Mouse (Mus musculus): Measurements from ENCODE around the gene Gm5134. TPM values are rescaled to one million over a fixed set of nuclear protein-coding genes. Genes with fewer than 3 reads are reported as not detected.
A peak's percentile ranks its signal among the peaks of the same experiment; 100 is the strongest.

Gene Gm5134
- polyA plus RNA-seq, 1 experiment: 0.22 TPM

GRCm38 (mm10) chr10:76016886-76017285 is 62.6 kb downstream of the Gm5134 start:
- Histone ChIP-seq H3K36me3 (ENCODE audit: control insufficient read depth, insufficient read depth, low read length) (no peaks in the 10 kb centered on the region), H3K27ac (ENCODE audit: insufficient read depth, low read depth, low read length) (no peak overlapping the region), H3K4me1 (ENCODE audit: control insufficient read depth, insufficient read depth, insufficient read length, low read length) (peaks cover under 1% of the 10 kb centered on the region; the same call in 1 of the 2 replicates), H3K4me3 (ENCODE audit: low read depth, low read length) (no peak overlapping the region), H3K27me3 (ENCODE audit: control insufficient read depth, insufficient read depth, low read length) (no peaks in the 10 kb centered on the region)
- TF ChIP-seq POLR2A (IDR thresholded peaks at IDR 0.05; ENCODE audit: low read depth, low read length): no peak
- no peak for TF ChIP-seq CTCF (IDR thresholded peaks at IDR 0.05; ENCODE audit: extremely low read depth, insufficient read length, insufficient replicate concordance, low read depth, low read length)
- 86% methylated on average over 3 of the region's 3 CpGs for WGBS

GRCm38 (mm10) chr10:76021728-76022127 is 67.4 kb downstream of the Gm5134 start:
- peaks cover 4% of the 10 kb centered on the region; the same call in 1 of the 2 replicates for H3K4me1 ChIP-seq (ENCODE audit: control insufficient read depth, insufficient read depth, insufficient read length, low read length)
- TF ChIP-seq CTCF (IDR thresholded peaks at IDR 0.05; ENCODE audit: extremely low read depth, insufficient read length, insufficient replicate concordance, low read depth, low read length): no peak
- TF ChIP-seq POLR2A (IDR thresholded peaks at IDR 0.05; ENCODE audit: low read depth, low read length): no peak
- H3K36me3 ChIP-seq (ENCODE audit: control insufficient read depth, insufficient read depth, low read length): no peaks in the 10 kb centered on the region
- no peak overlapping the region for H3K4me3 ChIP-seq (ENCODE audit: low read depth, low read length)
- H3K27me3 ChIP-seq (ENCODE audit: control insufficient read depth, insufficient read depth, low read length): no peaks in the 10 kb centered on the region
- 17% methylated on average over 3 of the region's 3 CpGs for WGBS
- peak overlapping the region; percentile 75 for H3K27ac ChIP-seq (ENCODE audit: insufficient read depth, low read depth, low read length)

DNA sequence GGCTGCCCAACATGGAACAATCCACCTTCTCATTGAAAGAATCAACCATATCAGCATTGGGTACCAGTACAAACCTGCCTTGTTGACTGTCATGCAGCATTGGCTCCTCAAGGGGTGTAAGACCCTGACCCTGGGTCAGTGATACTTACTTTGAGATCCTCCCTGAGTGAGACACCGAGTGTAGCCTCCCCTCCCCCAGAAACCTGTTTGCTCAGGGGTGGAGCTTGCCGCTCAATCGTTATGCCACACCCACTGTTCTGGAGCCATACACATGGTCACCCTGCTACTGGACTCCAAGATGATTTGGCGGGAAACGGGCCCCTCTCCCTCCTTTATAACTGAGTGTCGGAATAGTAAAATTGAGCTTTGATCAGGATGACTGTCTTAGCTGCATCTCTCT is 69.6 kb downstream of the Gm5134 start:
- Histone ChIP-seq H3K27me3 (ENCODE audit: control insufficient read depth, insufficient read depth, low read length) (no peaks in the 10 kb centered on the region), H3K4me3 (ENCODE audit: low read depth, low read length) (no peak overlapping the region), H3K27ac (ENCODE audit: insufficient read depth, low read depth, low read length) (no peak overlapping the region), H3K36me3 (ENCODE audit: control insufficient read depth, insufficient read depth, low read length) (no peaks in the 10 kb centered on the region), H3K4me1 (ENCODE audit: control insufficient read depth, insufficient read depth, insufficient read length, low read length) (peaks cover 4% of the 10 kb centered on the region; the same call in 1 of the 2 replicates)
- WGBS: 96% methylated on average over 6 of the region's 6 CpGs
- TF ChIP-seq CTCF (IDR thresholded peaks at IDR 0.05; ENCODE audit: extremely low read depth, insufficient read length, insufficient replicate concordance, low read depth, low read length) (no peak), POLR2A (IDR thresholded peaks at IDR 0.05; ENCODE audit: low read depth, low read length) (no peak)

GRCm38 (mm10) chr10:76025470-76026190 is 71.3 kb downstream of the Gm5134 start:
- WGBS: 93% methylated on average over 10 of the region's 10 CpGs
- Histone ChIP-seq H3K27me3 (ENCODE audit: control insufficient read depth, insufficient read depth, low read length) (no peaks in the 10 kb centered on the region), H3K4me3 (ENCODE audit: low read depth, low read length) (no peak overlapping the region), H3K36me3 (ENCODE audit: control insufficient read depth, insufficient read depth, low read length) (no peaks in the 10 kb centered on the region), H3K4me1 (ENCODE audit: control insufficient read depth, insufficient read depth, insufficient read length, low read length) (peaks cover 4% of the 10 kb centered on the region; the same call in 1 of the 2 replicates), H3K27ac (ENCODE audit: insufficient read depth, low read depth, low read length) (no peak overlapping the region)
- TF ChIP-seq CTCF (IDR thresholded peaks at IDR 0.05; ENCODE audit: extremely low read depth, insufficient read length, insufficient replicate concordance, low read depth, low read length) (no peak), POLR2A (IDR thresholded peaks at IDR 0.05; ENCODE audit: low read depth, low read length) (no peak)

- WGBS: 72% methylated on average over 12 of the region's 12 CpGs
These were observed 73.1 kb downstream of the Gm5134 start for GRCm38 (mm10) chr10:76027127-76028015.

GRCm38 (mm10) chr10:76028016-76028366 is 73.7 kb downstream of the Gm5134 start:
- TF ChIP-seq CTCF (IDR thresholded peaks at IDR 0.05; ENCODE audit: extremely low read depth, insufficient read length, insufficient replicate concordance, low read depth, low read length): no peak
- no peak for TF ChIP-seq POLR2A (IDR thresholded peaks at IDR 0.05; ENCODE audit: low read depth, low read length)
- Histone ChIP-seq H3K4me1 (ENCODE audit: control insufficient read depth, insufficient read depth, insufficient read length, low read length) (no peaks in the 10 kb centered on the region), H3K27ac (ENCODE audit: insufficient read depth, low read depth, low read length) (no peak overlapping the region), H3K27me3 (ENCODE audit: control insufficient read depth, insufficient read depth, low read length) (no peaks in the 10 kb centered on the region), H3K36me3 (ENCODE audit: control insufficient read depth, insufficient read depth, low read length) (no peaks in the 10 kb centered on the region), H3K4me3 (ENCODE audit: low read depth, low read length) (no peak overlapping the region)
- WGBS: 27% methylated on average over 3 of the region's 4 CpGs

More at GRCm38 (mm10) chr10:76027127-76028015, 73.1 kb downstream of the Gm5134 start:
- no peaks in the 10 kb centered on the region for H3K4me1 ChIP-seq (ENCODE audit: control insufficient read depth, insufficient read depth, insufficient read length, low read length)
- H3K27ac ChIP-seq (ENCODE audit: insufficient read depth, low read depth, low read length): no peak overlapping the region
- H3K4me3 ChIP-seq (ENCODE audit: low read depth, low read length): no peak overlapping the region
- no peaks in the 10 kb centered on the region for H3K27me3 ChIP-seq (ENCODE audit: control insufficient read depth, insufficient read depth, low read length)
- TF ChIP-seq POLR2A (IDR thresholded peaks at IDR 0.05; ENCODE audit: low read depth, low read length) (no peak), CTCF (IDR thresholded peaks at IDR 0.05; ENCODE audit: extremely low read depth, insufficient read length, insufficient replicate concordance, low read depth, low read length) (no peak)
- no peaks in the 10 kb centered on the region for H3K36me3 ChIP-seq (ENCODE audit: control insufficient read depth, insufficient read depth, low read length)

DNA sequence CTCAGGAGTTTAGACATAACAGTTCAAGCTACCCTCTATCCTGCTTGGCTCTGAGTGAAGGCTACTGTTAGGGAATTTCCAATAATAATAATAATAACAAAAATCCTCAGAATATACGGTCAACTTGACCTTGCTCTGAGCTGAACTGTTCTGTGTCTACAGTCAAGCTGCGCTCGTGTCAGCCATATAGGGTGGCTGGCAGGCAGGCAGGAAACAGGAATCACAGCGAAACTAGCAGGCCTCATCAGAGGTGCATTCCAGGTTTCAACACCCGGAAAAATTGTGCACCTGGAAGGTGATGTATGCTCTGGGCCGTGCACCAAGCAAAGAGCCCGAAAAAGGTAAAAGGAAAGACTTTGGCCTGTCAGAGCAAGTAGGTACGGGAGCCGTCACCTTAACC is 74.1 kb downstream of the Gm5134 start:
- Histone ChIP-seq H3K27me3 (ENCODE audit: control insufficient read depth, insufficient read depth, low read length) (no peaks in the 10 kb centered on the region), H3K4me1 (ENCODE audit: control insufficient read depth, insufficient read depth, insufficient read length, low read length) (no peaks in the 10 kb centered on the region), H3K4me3 (ENCODE audit: low read depth, low read length) (no peak overlapping the region), H3K36me3 (ENCODE audit: control insufficient read depth, insufficient read depth, low read length) (no peaks in the 10 kb centered on the region), H3K27ac (ENCODE audit: insufficient read depth, low read depth, low read length) (0 out of 2 replicates have a peak overlapping the region, but pooled peaks have one; percentile 12)
- TF ChIP-seq POLR2A (IDR thresholded peaks at IDR 0.05; ENCODE audit: low read depth, low read length) (no peak), CTCF (IDR thresholded peaks at IDR 0.05; ENCODE audit: extremely low read depth, insufficient read length, insufficient replicate concordance, low read depth, low read length) (no peak)
- WGBS: 55% methylated on average over 9 of the region's 9 CpGs

All from small intestine, adult 2 months (tissue).